Mouse (Mus musculus): ENCODE measurements at regions not wholly inside any gene's neighbourhood (a gene's known extent, or its start where the extent isn't known, plus 50 kb on each side); places are given as distances from the start of the nearest gene placed in this dataset.

DNA sequence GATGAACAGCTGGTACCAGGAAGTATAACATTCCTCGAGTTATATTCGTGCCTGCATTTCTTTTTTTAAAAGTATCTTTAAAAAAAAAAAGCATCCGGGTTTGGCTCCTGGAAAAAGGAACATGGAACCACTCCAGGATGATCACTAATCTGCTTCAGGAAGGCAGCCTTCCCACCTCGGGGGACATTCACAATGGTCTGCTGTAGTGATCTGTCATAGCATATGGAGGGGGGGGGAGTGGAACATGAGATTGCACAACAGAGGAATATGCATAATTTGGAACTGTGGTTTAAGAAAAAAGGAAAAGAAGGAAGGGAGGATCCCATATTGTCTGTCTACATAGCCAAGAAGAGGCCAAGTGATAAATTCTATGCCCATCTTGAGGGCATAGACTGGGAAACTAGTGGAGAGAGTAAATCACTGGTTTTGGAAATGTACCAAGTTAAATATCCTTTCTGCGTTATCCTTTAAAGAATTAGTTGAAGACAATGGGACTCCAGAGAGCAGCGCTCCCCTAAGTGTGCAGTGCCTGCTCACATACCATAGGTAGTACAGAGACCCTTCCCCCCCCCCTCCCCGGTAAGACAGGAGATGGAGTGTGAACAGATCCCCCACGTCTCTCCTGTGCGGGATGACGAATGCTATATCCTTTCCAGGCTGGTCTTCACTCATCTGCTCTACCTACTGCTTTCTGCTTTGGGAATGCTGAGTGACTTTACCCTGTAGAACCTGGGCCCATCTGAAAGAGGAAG lies 240.0 kb downstream of the Ndfip2 start:
- no peak overlapping the region for H3K27ac ChIP-seq (ENCODE audit: low read depth, low read length)
- peaks cover 14% of the 10 kb centered on the region; the same call in 1 of the 2 replicates for H3K4me1 ChIP-seq (replicated peaks; ENCODE audit: control insufficient read depth, insufficient read depth, low read length)
- peak; percentile 13 for DNase-seq (ENCODE audit: low spot score)
- no peaks in the 10 kb centered on the region for H3K9me3 ChIP-seq (ENCODE audit: control insufficient read depth, low read length)
- 78% methylated on average over 10 of the region's 10 CpGs for WGBS
- no peaks in the 10 kb centered on the region for H3K36me3 ChIP-seq (ENCODE audit: control insufficient read depth, insufficient read depth, low read length)
- ATAC-seq (ENCODE audit: low FRiP score): no peak
- no peak overlapping the region for H3K4me3 ChIP-seq (ENCODE audit: low read depth, low read length)
- H3K9ac ChIP-seq (ENCODE audit: low read depth, low read length): no peak overlapping the region
- no peak overlapping the region for H3K4me2 ChIP-seq (replicated peaks; ENCODE audit: low read depth, low read length)
- H3K27me3 ChIP-seq (ENCODE audit: control insufficient read depth, insufficient read depth, low read length): no peaks in the 10 kb centered on the region

DNA sequence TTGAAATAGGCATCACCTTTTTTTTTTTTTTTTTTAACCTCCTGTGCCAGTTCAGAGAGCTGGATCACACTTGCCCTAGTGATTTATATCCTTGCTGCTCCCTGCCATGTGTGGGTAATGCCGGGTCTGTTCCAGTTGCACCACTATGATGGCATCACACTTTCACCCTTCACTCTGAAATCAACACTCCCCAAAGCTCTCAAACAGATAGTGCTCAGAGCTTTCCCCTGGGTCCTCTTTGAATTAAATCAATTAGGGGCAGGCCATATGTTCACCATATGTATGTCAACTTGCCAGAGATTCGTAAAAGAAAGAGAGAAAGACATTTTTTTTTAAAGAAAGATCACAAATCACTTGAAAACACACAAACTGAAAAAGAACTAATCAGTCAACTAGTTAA lies 236.8 kb downstream of the Ndfip2 start:
- H3K4me2 ChIP-seq (replicated peaks; ENCODE audit: low read depth, low read length): no peak overlapping the region
- H3K27me3 ChIP-seq (ENCODE audit: control insufficient read depth, insufficient read depth, low read length): no peaks in the 10 kb centered on the region
- 44% methylated on average over 2 of the region's 2 CpGs for WGBS
- no peaks in the 10 kb centered on the region for H3K36me3 ChIP-seq (ENCODE audit: control insufficient read depth, insufficient read depth, low read length)
- DNase-seq (ENCODE audit: low spot score) (peak; percentile 25), ATAC-seq (ENCODE audit: low FRiP score) (no peak)
- no peak overlapping the region for H3K9ac ChIP-seq (ENCODE audit: low read depth, low read length)
- no peak overlapping the region for H3K27ac ChIP-seq (ENCODE audit: low read depth, low read length)
- H3K4me1 ChIP-seq (replicated peaks; ENCODE audit: control insufficient read depth, insufficient read depth, low read length): no peaks in the 10 kb centered on the region; the same call in 1 of the 2 replicates
- H3K4me3 ChIP-seq (ENCODE audit: low read depth, low read length): no peak overlapping the region
- no peaks in the 10 kb centered on the region for H3K9me3 ChIP-seq (ENCODE audit: control insufficient read depth, low read length)

DNA sequence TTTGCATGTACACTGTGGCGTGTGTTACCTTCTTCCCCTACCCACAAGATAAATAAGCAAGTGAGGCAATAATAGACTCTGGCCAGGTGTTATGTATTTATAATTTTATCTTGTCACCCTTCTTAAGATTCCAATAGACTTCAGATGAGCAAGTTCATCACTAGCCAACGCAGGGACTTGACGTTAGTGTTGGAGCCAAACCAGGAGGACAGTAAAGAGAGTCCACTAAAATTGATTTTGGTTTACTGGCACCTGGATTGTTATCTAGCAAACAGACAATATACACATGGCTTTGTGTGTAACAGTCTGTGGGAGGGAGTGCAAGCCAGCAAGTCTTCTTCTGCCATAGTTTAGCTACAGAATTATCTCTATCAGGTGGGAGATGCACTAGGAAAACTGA lies 236.0 kb downstream of the Ndfip2 start:
- Histone ChIP-seq H3K4me3 (ENCODE audit: low read depth, low read length) (no peak overlapping the region), H3K4me1 (replicated peaks; ENCODE audit: control insufficient read depth, insufficient read depth, low read length) (no peaks in the 10 kb centered on the region; the same call in 1 of the 2 replicates), H3K9ac (ENCODE audit: low read depth, low read length) (no peak overlapping the region), H3K27me3 (ENCODE audit: control insufficient read depth, insufficient read depth, low read length) (no peaks in the 10 kb centered on the region), H3K36me3 (ENCODE audit: control insufficient read depth, insufficient read depth, low read length) (no peaks in the 10 kb centered on the region), H3K4me2 (replicated peaks; ENCODE audit: low read depth, low read length) (no peak overlapping the region), H3K9me3 (ENCODE audit: control insufficient read depth, low read length) (no peaks in the 10 kb centered on the region), H3K27ac (ENCODE audit: low read depth, low read length) (no peak overlapping the region)
- 88% methylated on average over 3 of the region's 3 CpGs for WGBS
- DNase-seq (ENCODE audit: low spot score): no peak
- no peak for ATAC-seq (ENCODE audit: low FRiP score)

DNA sequence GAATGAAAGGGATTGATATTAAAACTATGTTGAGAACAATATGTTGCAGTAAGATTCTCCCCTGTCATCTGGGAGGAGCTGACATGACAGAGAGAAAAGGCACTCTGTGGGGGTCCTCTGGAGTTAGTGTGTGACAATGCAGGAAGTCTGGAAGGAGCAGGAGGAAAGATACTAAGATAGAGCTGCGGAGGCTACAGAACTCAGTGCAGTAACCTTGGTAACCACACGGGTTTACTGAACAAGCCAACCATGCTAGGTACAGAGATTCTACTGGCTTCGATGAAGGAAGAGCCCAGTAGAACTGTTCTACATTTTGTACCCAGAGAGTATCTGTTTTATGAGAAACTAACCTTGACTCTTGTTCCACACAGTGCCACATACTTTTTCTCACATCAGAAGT lies 231.8 kb downstream of the Ndfip2 start:
- DNase-seq (ENCODE audit: low spot score) (peak; percentile 15), ATAC-seq (ENCODE audit: low FRiP score) (no peak)
- 37% methylated on average over 3 of the region's 3 CpGs for WGBS

DNA sequence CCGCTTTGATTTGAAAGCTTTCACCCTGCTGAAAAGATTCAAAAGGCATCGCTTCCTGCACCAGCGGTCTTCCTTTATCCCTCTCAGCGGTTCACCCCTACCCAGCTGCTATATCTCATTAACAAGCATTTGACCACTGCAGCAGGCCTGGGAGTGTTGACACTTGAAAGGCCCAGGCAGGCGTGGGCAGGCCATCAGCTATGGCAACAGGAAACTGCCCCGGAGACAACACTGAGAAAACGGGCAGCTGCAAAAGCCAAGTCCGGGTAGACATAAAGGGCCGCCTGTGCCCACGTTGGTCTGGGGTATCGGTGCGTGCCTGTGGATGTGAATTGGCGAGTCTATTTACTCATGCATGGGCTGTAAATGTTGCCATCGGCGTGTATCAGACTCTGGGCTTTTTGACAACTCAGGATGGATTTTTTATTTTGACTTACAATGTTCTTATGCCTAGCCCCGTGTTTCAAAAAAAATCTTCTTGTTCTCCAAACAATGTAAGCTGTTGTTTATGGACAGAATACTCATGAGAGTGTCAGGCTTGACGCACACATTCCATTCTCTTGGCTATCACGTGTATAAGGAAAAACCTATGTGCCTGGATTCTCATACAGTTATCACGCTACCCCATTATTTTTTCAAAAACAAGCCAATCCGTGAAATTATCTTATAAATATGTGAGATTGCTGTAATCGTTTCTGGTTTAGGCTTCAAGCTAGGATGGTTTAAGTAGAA lies 225.1 kb downstream of the Ndfip2 start:
- Histone ChIP-seq H3K27me3 (ENCODE audit: control insufficient read depth, insufficient read depth, low read length) (no peaks in the 10 kb centered on the region), H3K4me3 (ENCODE audit: low read depth, low read length) (peak overlapping the region; percentile 18), H3K9me3 (ENCODE audit: control insufficient read depth, low read length) (no peaks in the 10 kb centered on the region), H3K4me2 (replicated peaks; ENCODE audit: low read depth, low read length) (peak overlapping the region; percentile 42), H3K4me1 (replicated peaks; ENCODE audit: control insufficient read depth, insufficient read depth, low read length) (peaks cover 5% of the 10 kb centered on the region), H3K9ac (ENCODE audit: low read depth, low read length) (peak overlapping the region; percentile 62), H3K36me3 (ENCODE audit: control insufficient read depth, insufficient read depth, low read length) (no peaks in the 10 kb centered on the region), H3K27ac (ENCODE audit: low read depth, low read length) (peak overlapping the region; percentile 92)
- DNase-seq (ENCODE audit: low spot score): peak; percentile 85
- peak; percentile 97 for ATAC-seq (ENCODE audit: low FRiP score)
- 8% methylated on average over 21 of the region's 21 CpGs for WGBS

More for the DNA sequence above, 231.8 kb downstream of the Ndfip2 start:
- Histone ChIP-seq H3K27ac (ENCODE audit: low read depth, low read length) (no peak overlapping the region), H3K9ac (ENCODE audit: low read depth, low read length) (no peak overlapping the region), H3K9me3 (ENCODE audit: control insufficient read depth, low read length) (no peaks in the 10 kb centered on the region), H3K4me1 (replicated peaks; ENCODE audit: control insufficient read depth, insufficient read depth, low read length) (no peaks in the 10 kb centered on the region), H3K4me2 (replicated peaks; ENCODE audit: low read depth, low read length) (no peak overlapping the region), H3K27me3 (ENCODE audit: control insufficient read depth, insufficient read depth, low read length) (no peaks in the 10 kb centered on the region), H3K36me3 (ENCODE audit: control insufficient read depth, insufficient read depth, low read length) (no peaks in the 10 kb centered on the region), H3K4me3 (ENCODE audit: low read depth, low read length) (no peak overlapping the region)

DNA sequence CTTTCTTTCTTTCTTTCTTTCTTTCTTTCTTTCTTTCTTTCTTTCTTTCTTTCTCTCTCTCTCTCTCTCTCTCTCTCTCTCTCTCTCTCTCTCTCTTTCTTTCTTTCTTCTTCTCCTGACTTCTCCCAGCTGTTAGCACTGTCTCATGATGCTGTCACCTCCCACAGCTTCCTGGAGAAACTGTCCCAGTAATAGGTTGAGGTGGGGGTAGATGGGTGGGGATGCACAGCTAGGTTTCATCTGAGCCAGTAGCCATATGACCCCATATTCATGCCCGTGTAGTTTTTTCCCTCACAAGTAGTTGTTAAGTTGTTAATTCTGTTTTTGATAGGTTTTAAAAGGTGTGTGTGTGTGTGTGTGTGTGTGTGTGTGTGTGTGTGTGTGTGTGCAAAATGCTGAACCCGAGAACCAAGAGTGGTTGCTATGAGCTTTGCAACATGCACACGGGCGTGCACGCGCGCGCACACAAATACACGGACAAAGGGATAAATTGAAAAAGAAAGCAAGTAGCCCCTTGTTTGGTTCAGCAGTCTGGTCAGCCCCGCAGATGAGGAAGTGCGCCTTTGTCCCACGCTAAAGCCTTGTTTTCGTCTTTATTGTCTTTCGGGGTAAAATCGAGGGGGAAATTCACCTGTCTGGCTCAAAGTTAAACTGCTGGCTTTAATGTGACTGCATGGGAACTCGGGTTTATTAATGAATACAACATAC lies 224.4 kb downstream of the Ndfip2 start:
- ATAC-seq (ENCODE audit: low FRiP score): peak; percentile 78
- Histone ChIP-seq H3K4me3 (ENCODE audit: low read depth, low read length) (peak overlapping the region; percentile 18), H3K4me1 (replicated peaks; ENCODE audit: control insufficient read depth, insufficient read depth, low read length) (peaks cover 5% of the 10 kb centered on the region), H3K4me2 (replicated peaks; ENCODE audit: low read depth, low read length) (peak overlapping the region; percentile 42), H3K9me3 (ENCODE audit: control insufficient read depth, low read length) (no peaks in the 10 kb centered on the region), H3K9ac (ENCODE audit: low read depth, low read length) (peak overlapping the region; percentile 62), H3K27ac (ENCODE audit: low read depth, low read length) (peak overlapping the region; percentile 92), H3K36me3 (ENCODE audit: control insufficient read depth, insufficient read depth, low read length) (no peaks in the 10 kb centered on the region), H3K27me3 (ENCODE audit: control insufficient read depth, insufficient read depth, low read length) (no peaks in the 10 kb centered on the region)
- DNase-seq (ENCODE audit: low spot score): peak; percentile 79
- under 1% methylated on average over 16 of the region's 16 CpGs for WGBS

DNA sequence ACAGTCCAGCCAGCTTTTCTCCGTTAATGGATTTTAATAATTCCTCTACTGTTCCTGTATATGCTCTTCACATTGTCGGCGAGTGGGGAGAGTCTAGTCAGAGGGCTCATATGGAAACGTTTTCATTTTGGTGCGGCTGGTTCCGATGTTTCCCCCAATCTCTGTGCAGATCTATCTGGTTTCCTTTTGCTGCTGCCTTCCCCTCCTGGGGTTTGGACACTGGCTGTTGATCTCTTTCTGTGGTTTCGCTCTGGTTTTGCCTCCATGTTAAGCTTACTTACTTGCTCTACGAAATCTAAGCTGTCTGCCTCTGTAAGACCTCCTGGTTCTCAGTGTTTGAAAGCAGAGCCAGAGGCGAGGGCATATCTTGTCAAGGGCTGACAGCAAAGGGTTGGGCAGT lies 221.7 kb downstream of the Ndfip2 start:
- H3K27me3 ChIP-seq (ENCODE audit: control insufficient read depth, insufficient read depth, low read length): no peaks in the 10 kb centered on the region
- H3K27ac ChIP-seq (ENCODE audit: low read depth, low read length): no peak overlapping the region
- ATAC-seq (ENCODE audit: low FRiP score): no peak

DNA sequence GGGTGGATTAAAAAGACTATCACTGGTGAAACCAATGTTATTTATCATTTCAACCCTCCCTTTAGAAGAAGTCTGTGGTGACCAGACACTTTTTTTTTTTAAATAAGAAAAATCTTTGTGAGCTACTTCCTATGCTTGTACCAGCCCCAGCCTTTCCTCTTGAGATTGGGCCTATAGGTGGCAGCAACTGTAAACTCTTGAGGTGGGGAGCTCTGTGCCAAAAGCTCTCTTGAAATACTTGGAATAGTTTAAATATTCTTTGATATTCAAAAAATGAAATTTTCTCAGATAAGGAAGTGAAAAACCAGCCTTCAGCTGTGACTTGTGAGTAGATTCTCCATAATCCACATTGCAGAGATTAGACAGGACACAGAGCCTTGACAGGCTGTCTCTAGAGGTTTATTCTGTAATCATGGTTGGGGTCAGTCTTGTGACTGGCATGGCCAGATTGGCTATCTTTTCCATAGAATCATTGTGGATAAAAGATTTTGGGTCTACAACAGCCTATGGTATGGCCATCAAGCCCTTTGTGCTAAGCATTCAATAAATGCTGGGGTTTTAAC lies 216.7 kb downstream of the Ndfip2 start:
- no peak overlapping the region for H3K27ac ChIP-seq (ENCODE audit: low read depth, low read length)
- H3K9me3 ChIP-seq (ENCODE audit: control insufficient read depth, low read length): no peaks in the 10 kb centered on the region
- no peaks in the 10 kb centered on the region for H3K27me3 ChIP-seq (ENCODE audit: control insufficient read depth, insufficient read depth, low read length)
- no peak overlapping the region for H3K4me2 ChIP-seq (replicated peaks; ENCODE audit: low read depth, low read length)
- ATAC-seq (ENCODE audit: low FRiP score) (no peak), DNase-seq (ENCODE audit: low spot score) (no peak)
- H3K4me3 ChIP-seq (ENCODE audit: low read depth, low read length): no peak overlapping the region
- no peaks in the 10 kb centered on the region for H3K4me1 ChIP-seq (replicated peaks; ENCODE audit: control insufficient read depth, insufficient read depth, low read length)
- no peak overlapping the region for H3K9ac ChIP-seq (ENCODE audit: low read depth, low read length)
- no peaks in the 10 kb centered on the region for H3K36me3 ChIP-seq (ENCODE audit: control insufficient read depth, insufficient read depth, low read length)

More for the DNA sequence above, 221.7 kb downstream of the Ndfip2 start:
- peak; percentile 27 for DNase-seq (ENCODE audit: low spot score)
- 51% methylated on average over 9 of the region's 9 CpGs for WGBS
- Histone ChIP-seq H3K36me3 (ENCODE audit: control insufficient read depth, insufficient read depth, low read length) (no peaks in the 10 kb centered on the region), H3K4me2 (replicated peaks; ENCODE audit: low read depth, low read length) (no peak overlapping the region), H3K9ac (ENCODE audit: low read depth, low read length) (no peak overlapping the region), H3K9me3 (ENCODE audit: control insufficient read depth, low read length) (no peaks in the 10 kb centered on the region), H3K4me3 (ENCODE audit: low read depth, low read length) (no peak overlapping the region), H3K4me1 (replicated peaks; ENCODE audit: control insufficient read depth, insufficient read depth, low read length) (peaks cover 5% of the 10 kb centered on the region)

Data from hindbrain, embryonic 11.5 days (tissue).